Mouse (Mus musculus): ENCODE results near the gene Zfp933. TPM values are rescaled to one million over a fixed set of nuclear protein-coding genes. Genes with fewer than 3 reads are reported as not detected.

Zfp933 gene
- polyA plus RNA-seq (2015; fragmentation: Nextera tagmentation; extraction: Ambion mirVana): 4.4 and 6.2 TPM in 2 replicates

- Histone ChIP-seq H3K4me2 (ENCODE audit: low read depth, low read length) (peak within 1 kb of the TSS; percentile 86), H3K27me3 (ENCODE audit: control insufficient read depth, insufficient read depth, low read length) (no peaks in the 10 kb centered on the region), H3K27ac (ENCODE audit: low read length) (no peak within 1 kb of the TSS), H3K9ac (ENCODE audit: low read length) (peak within 1 kb of the TSS; percentile 88), H3K9me3 (replicated peaks; ENCODE audit: control insufficient read depth, low read length) (0 out of 2 replicates have a peak, but pooled peaks cover 11% of the 10 kb centered on the region), H3K4me1 (ENCODE audit: control insufficient read depth, insufficient read depth, low read length) (peaks cover 4% of the 10 kb centered on the region), H3K36me3 (ENCODE audit: control insufficient read depth, insufficient read depth, low read length) (peaks cover 14% of the 10 kb centered on the region), H3K4me3 (replicated peaks; ENCODE audit: low read length) (peak within 1 kb of the TSS; percentile 95)
- ATAC-seq (ENCODE audit: insufficient read depth, low FRiP score): peak; percentile 90
- WGBS: 2% methylated on average over 23 of the region's 23 CpGs
Observed at GRCm38 (mm10) chr4:147847614-147848583, at the start of gene Zfp933. TSS of gene Zfp933 (minus strand) at chr4:147848366.

DNA sequence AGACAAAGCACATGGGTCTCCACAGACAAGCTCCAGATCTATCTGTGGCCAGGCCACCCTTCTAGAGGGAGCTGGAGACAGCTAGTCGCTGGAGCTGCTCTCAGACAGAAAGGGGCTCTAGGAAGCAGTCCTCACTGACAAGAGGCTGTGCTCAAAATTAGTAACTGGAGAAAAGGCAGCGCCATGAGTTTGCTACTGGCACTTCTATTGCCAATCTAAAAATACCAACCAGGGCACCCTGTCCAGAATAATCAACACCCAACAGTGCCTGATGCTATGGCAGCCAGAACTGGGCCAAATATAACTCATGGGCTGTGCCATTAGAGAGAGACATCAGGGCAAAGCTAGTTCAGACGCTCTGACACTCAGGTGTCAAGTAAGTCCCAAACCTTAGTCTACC, 49.2 kb upstream of the Zfp933 start:
- Histone ChIP-seq H3K4me2 (ENCODE audit: low read depth, low read length) (no peak overlapping the region), H3K27ac (ENCODE audit: low read length) (no peak overlapping the region), H3K9me3 (replicated peaks; ENCODE audit: control insufficient read depth, low read length) (no peaks in the 10 kb centered on the region), H3K4me3 (replicated peaks; ENCODE audit: low read length) (no peak overlapping the region), H3K4me1 (ENCODE audit: control insufficient read depth, insufficient read depth, low read length) (peaks cover 4% of the 10 kb centered on the region; the same call in 1 of the 2 replicates), H3K9ac (ENCODE audit: low read length) (no peak overlapping the region), H3K27me3 (ENCODE audit: control insufficient read depth, insufficient read depth, low read length) (no peaks in the 10 kb centered on the region), H3K36me3 (ENCODE audit: control insufficient read depth, insufficient read depth, low read length) (peaks cover 7% of the 10 kb centered on the region; the same call in 1 of the 2 replicates)
- ATAC-seq (ENCODE audit: insufficient read depth, low FRiP score): no peak
- WGBS: 87% methylated on average over 3 of the region's 3 CpGs

DNA sequence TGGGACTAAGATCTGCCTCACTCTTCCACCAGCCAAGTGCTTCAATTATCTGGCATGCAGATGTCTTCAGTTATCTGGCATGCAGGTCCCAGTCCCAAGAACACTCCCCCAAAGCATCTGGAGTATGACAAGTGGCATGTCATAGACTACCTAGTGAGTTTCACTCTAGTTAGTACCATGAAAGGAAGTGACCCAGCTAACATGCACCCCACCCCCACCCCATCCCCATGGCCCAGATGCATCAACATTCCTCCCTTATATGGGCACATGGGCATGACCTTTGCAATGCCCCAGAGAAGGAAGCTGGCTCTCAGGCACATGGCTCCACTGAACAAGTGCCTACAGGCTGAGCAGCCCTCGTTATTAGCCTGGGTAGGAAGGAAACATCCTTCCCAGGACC, 48.2 kb upstream of the Zfp933 start:
- Histone ChIP-seq H3K4me3 (replicated peaks; ENCODE audit: low read length) (no peak overlapping the region), H3K4me1 (ENCODE audit: control insufficient read depth, insufficient read depth, low read length) (peaks cover 4% of the 10 kb centered on the region; the same call in 1 of the 2 replicates), H3K9me3 (replicated peaks; ENCODE audit: control insufficient read depth, low read length) (no peaks in the 10 kb centered on the region), H3K27ac (ENCODE audit: low read length) (no peak overlapping the region), H3K9ac (ENCODE audit: low read length) (no peak overlapping the region), H3K4me2 (ENCODE audit: low read depth, low read length) (no peak overlapping the region), H3K36me3 (ENCODE audit: control insufficient read depth, insufficient read depth, low read length) (peaks cover 11% of the 10 kb centered on the region), H3K27me3 (ENCODE audit: control insufficient read depth, insufficient read depth, low read length) (no peaks in the 10 kb centered on the region)
- WGBS: 47% methylated on average over 1 of the region's 1 CpGs
- ATAC-seq (ENCODE audit: insufficient read depth, low FRiP score): no peak

- Histone ChIP-seq H3K36me3 (ENCODE audit: control insufficient read depth, insufficient read depth, low read length) (peaks cover 11% of the 10 kb centered on the region), H3K9me3 (replicated peaks; ENCODE audit: control insufficient read depth, low read length) (no peaks in the 10 kb centered on the region), H3K4me2 (ENCODE audit: low read depth, low read length) (no peak overlapping the region), H3K9ac (ENCODE audit: low read length) (no peak overlapping the region), H3K4me1 (ENCODE audit: control insufficient read depth, insufficient read depth, low read length) (peaks cover 2% of the 10 kb centered on the region; the same call in 1 of the 2 replicates), H3K27ac (ENCODE audit: low read length) (no peak overlapping the region), H3K4me3 (replicated peaks; ENCODE audit: low read length) (no peak overlapping the region), H3K27me3 (ENCODE audit: control insufficient read depth, insufficient read depth, low read length) (no peaks in the 10 kb centered on the region)
- 91% methylated on average over 4 of the region's 4 CpGs for WGBS
- no peak for ATAC-seq (ENCODE audit: insufficient read depth, low FRiP score)
Observed at GRCm38 (mm10) chr4:147895815-147896330, 47.7 kb upstream of the Zfp933 start.

- 79% methylated on average over 6 of the region's 6 CpGs for WGBS
- no peak for ATAC-seq (ENCODE audit: insufficient read depth, low FRiP score)
- Histone ChIP-seq H3K27me3 (ENCODE audit: control insufficient read depth, insufficient read depth, low read length) (no peaks in the 10 kb centered on the region), H3K9me3 (replicated peaks; ENCODE audit: control insufficient read depth, low read length) (no peaks in the 10 kb centered on the region), H3K4me1 (ENCODE audit: control insufficient read depth, insufficient read depth, low read length) (no peaks in the 10 kb centered on the region), H3K9ac (ENCODE audit: low read length) (no peak overlapping the region), H3K4me2 (ENCODE audit: low read depth, low read length) (no peak overlapping the region), H3K4me3 (replicated peaks; ENCODE audit: low read length) (no peak overlapping the region), H3K27ac (ENCODE audit: low read length) (no peak overlapping the region), H3K36me3 (ENCODE audit: control insufficient read depth, insufficient read depth, low read length) (peaks cover 33% of the 10 kb centered on the region)
Observed at GRCm38 (mm10) chr4:147890341-147890740, 42.2 kb upstream of the Zfp933 start.

DNA sequence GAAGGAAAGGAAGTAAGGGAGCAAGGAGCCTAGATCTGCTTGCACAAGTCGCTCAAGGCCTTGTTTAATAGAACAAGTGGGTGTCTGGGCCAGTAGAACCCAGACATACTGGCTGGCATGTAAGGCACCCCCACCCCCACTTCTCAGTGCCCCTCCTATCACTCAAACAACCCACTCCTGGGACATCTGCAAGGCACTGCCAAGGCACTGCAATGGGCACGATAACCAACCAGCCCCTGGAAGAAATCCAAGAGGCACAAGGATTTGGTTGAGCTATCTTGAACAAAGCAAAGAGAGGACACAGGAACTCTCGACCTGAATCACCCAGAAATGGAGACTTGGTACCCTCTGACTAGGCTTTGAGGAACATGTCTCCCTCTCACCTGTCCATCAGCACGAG, 40.1 kb upstream of the Zfp933 start:
- ATAC-seq (ENCODE audit: insufficient read depth, low FRiP score): no peak

GRCm38 (mm10) chr4:147887277-147887676, 39.1 kb upstream of the Zfp933 start:
- Histone ChIP-seq H3K4me1 (ENCODE audit: control insufficient read depth, insufficient read depth, low read length) (no peaks in the 10 kb centered on the region), H3K9me3 (replicated peaks; ENCODE audit: control insufficient read depth, low read length) (no peaks in the 10 kb centered on the region), H3K9ac (ENCODE audit: low read length) (no peak overlapping the region), H3K27me3 (ENCODE audit: control insufficient read depth, insufficient read depth, low read length) (no peaks in the 10 kb centered on the region), H3K4me2 (ENCODE audit: low read depth, low read length) (no peak overlapping the region), H3K4me3 (replicated peaks; ENCODE audit: low read length) (no peak overlapping the region), H3K27ac (ENCODE audit: low read length) (no peak overlapping the region), H3K36me3 (ENCODE audit: control insufficient read depth, insufficient read depth, low read length) (peaks cover 46% of the 10 kb centered on the region)
- no peak for ATAC-seq (ENCODE audit: insufficient read depth, low FRiP score)
- 94% methylated on average over 7 of the region's 7 CpGs for WGBS

More for the DNA sequence above, 40.1 kb upstream of the Zfp933 start:
- WGBS: 87% methylated on average over 4 of the region's 4 CpGs
- Histone ChIP-seq H3K9ac (ENCODE audit: low read length) (no peak overlapping the region), H3K27me3 (ENCODE audit: control insufficient read depth, insufficient read depth, low read length) (no peaks in the 10 kb centered on the region), H3K4me3 (replicated peaks; ENCODE audit: low read length) (no peak overlapping the region), H3K36me3 (ENCODE audit: control insufficient read depth, insufficient read depth, low read length) (peaks cover 40% of the 10 kb centered on the region), H3K9me3 (replicated peaks; ENCODE audit: control insufficient read depth, low read length) (no peaks in the 10 kb centered on the region), H3K4me1 (ENCODE audit: control insufficient read depth, insufficient read depth, low read length) (no peaks in the 10 kb centered on the region), H3K27ac (ENCODE audit: low read length) (no peak overlapping the region), H3K4me2 (ENCODE audit: low read depth, low read length) (no peak overlapping the region)

GRCm38 (mm10) chr4:147886158-147886557, 38.0 kb upstream of the Zfp933 start:
- no peak overlapping the region for H3K9ac ChIP-seq (ENCODE audit: low read length)
- H3K4me2 ChIP-seq (ENCODE audit: low read depth, low read length): no peak overlapping the region
- H3K4me3 ChIP-seq (replicated peaks; ENCODE audit: low read length): no peak overlapping the region
- no peaks in the 10 kb centered on the region for H3K4me1 ChIP-seq (ENCODE audit: control insufficient read depth, insufficient read depth, low read length)
- 93% methylated on average over 12 of the region's 12 CpGs for WGBS
- H3K36me3 ChIP-seq (ENCODE audit: control insufficient read depth, insufficient read depth, low read length): peaks cover 53% of the 10 kb centered on the region
- H3K27ac ChIP-seq (ENCODE audit: low read length): no peak overlapping the region
- H3K9me3 ChIP-seq (replicated peaks; ENCODE audit: control insufficient read depth, low read length): no peaks in the 10 kb centered on the region
- H3K27me3 ChIP-seq (ENCODE audit: control insufficient read depth, insufficient read depth, low read length): no peaks in the 10 kb centered on the region
- no peak for ATAC-seq (ENCODE audit: insufficient read depth, low FRiP score)

- WGBS: 94% methylated on average over 3 of the region's 3 CpGs
- Histone ChIP-seq H3K9me3 (replicated peaks; ENCODE audit: control insufficient read depth, low read length) (no peaks in the 10 kb centered on the region), H3K4me3 (replicated peaks; ENCODE audit: low read length) (no peak overlapping the region), H3K27ac (ENCODE audit: low read length) (no peak overlapping the region), H3K36me3 (ENCODE audit: control insufficient read depth, insufficient read depth, low read length) (peaks cover 57% of the 10 kb centered on the region), H3K4me1 (ENCODE audit: control insufficient read depth, insufficient read depth, low read length) (no peaks in the 10 kb centered on the region), H3K4me2 (ENCODE audit: low read depth, low read length) (no peak overlapping the region), H3K9ac (ENCODE audit: low read length) (no peak overlapping the region), H3K27me3 (ENCODE audit: control insufficient read depth, insufficient read depth, low read length) (no peaks in the 10 kb centered on the region)
- ATAC-seq (ENCODE audit: insufficient read depth, low FRiP score): no peak
Observed at GRCm38 (mm10) chr4:147884138-147884537, 36.0 kb upstream of the Zfp933 start.

Data from stomach, embryonic 16.5 days (tissue).